Comparison of ENCODE assay signal across 10 mouse cellular contexts in genomic region chr3:89420421-89420820, GRCm38 (mm10). TPM values are rescaled to one million over a fixed set of nuclear protein-coding genes. Genes with fewer than 3 reads are reported as not detected.
DNase-seq lines count a peak whose midpoint lies in the region; ATAC-seq lines count a peak whose summit lies in the region.
"Had no signal": no experiment of that assay in that cellular context is flagged by ENCODE, and none has a peak within 500 bp of the region (broad histone marks: within the 10 kb centered on the region; RNA-seq: fewer than 3 reads in every experiment).

No protein-coding gene starts in this region.

- WGBS in forebrain, embryonic 11.5 days = 66% methylated on average over 2 of the region's 2 CpGs
- WGBS in forebrain, embryonic 15.5 days = 73% methylated on average over 2 of the region's 2 CpGs
- 36% methylated on average over 2 of the region's 2 CpGs for WGBS in lung, embryonic 15.5 days
- WGBS in intestine, embryonic 16.5 days = 57% methylated on average over 2 of the region's 2 CpGs
- WGBS in neural tube, embryonic 14.5 days = 39% methylated on average over 2 of the region's 2 CpGs

- no peak for ATAC-seq in forebrain, embryonic 11.5 days (replicated peaks; ENCODE audit: low FRiP score)
- no peak for ATAC-seq in forebrain, embryonic 15.5 days (replicated peaks)
- no peak for ATAC-seq in lung, embryonic 15.5 days (ENCODE audit: borderline replicate concordance, extremely low read depth, low FRiP score, low TSS enrichment)
- no peak for ATAC-seq in intestine, embryonic 16.5 days
- no peak for ATAC-seq in neural tube, embryonic 14.5 days (ENCODE audit: low read depth)

- H3K9ac ChIP-seq in forebrain, embryonic 11.5 days (ENCODE audit: low read length) = no peak overlapping the region
- no peak overlapping the region for H3K9ac ChIP-seq in forebrain, embryonic 15.5 days (replicated peaks)
- H3K9ac ChIP-seq in lung, embryonic 15.5 days = no peak overlapping the region
- peak overlapping the region; percentile 50 for H3K9ac ChIP-seq in intestine, embryonic 16.5 days (ENCODE audit: low read depth, low read length)
- no peak overlapping the region for H3K9ac ChIP-seq in neural tube, embryonic 14.5 days (replicated peaks; ENCODE audit: low read depth, low read length)

- H3K27me3 ChIP-seq in forebrain, embryonic 11.5 days (ENCODE audit: control insufficient read depth, insufficient read depth, low read length) = no peaks in the 10 kb centered on the region
- H3K27me3 ChIP-seq in forebrain, embryonic 15.5 days = no peaks in the 10 kb centered on the region
- no peaks in the 10 kb centered on the region for H3K27me3 ChIP-seq in lung, embryonic 15.5 days
- no peaks in the 10 kb centered on the region for H3K27me3 ChIP-seq in intestine, embryonic 16.5 days (replicated peaks; ENCODE audit: control insufficient read depth, insufficient read depth, low read length)
- no peaks in the 10 kb centered on the region for H3K27me3 ChIP-seq in neural tube, embryonic 14.5 days (ENCODE audit: control insufficient read depth, insufficient read depth, low read length)

- DNase-seq in forebrain, embryonic 11.5 days (ENCODE audit: low spot score) = no peak
- DNase-seq in lung, postnatal 10 days = no peak
- DNase-seq in left cerebral cortex, adult 8-10 months (ENCODE audit: low spot score in 2 of 2) = no peak
- no peak for DNase-seq in right cerebral cortex, postnatal 10 days (ENCODE audit: low spot score in 2 of 2)
- DNase-seq: adrenal gland, postnatal 36 days; B cell, adult 2 months had no signal

- H3K4me3 ChIP-seq in forebrain, embryonic 11.5 days (ENCODE audit: low read depth, low read length) = no peak overlapping the region
- no peak overlapping the region for H3K4me3 ChIP-seq in forebrain, embryonic 15.5 days
- H3K4me3 ChIP-seq in lung, embryonic 15.5 days = peak overlapping the region; percentile 52
- H3K4me3 ChIP-seq in intestine, embryonic 16.5 days (ENCODE audit: low read length) = peak overlapping the region; percentile 58; the same call in 1 of the 2 replicates
- H3K4me3 ChIP-seq in neural tube, embryonic 14.5 days (ENCODE audit: low read depth, low read length) = no peak overlapping the region

- 0 out of 2 replicates have a peak overlapping the region, but pooled peaks have one; percentile 18 for H3K27ac ChIP-seq in forebrain, embryonic 11.5 days (ENCODE audit: low read depth, low read length)
- no peak overlapping the region for H3K27ac ChIP-seq in forebrain, embryonic 15.5 days (replicated peaks)
- peak overlapping the region; percentile 100 for H3K27ac ChIP-seq in lung, embryonic 15.5 days
- peak overlapping the region; percentile 98 for H3K27ac ChIP-seq in intestine, embryonic 16.5 days (ENCODE audit: low read length)
- peak overlapping the region; percentile 52; the same call in 1 of the 2 replicates for H3K27ac ChIP-seq in neural tube, embryonic 14.5 days (ENCODE audit: low read depth, low read length)

- 0 out of 2 replicates have a peak overlapping the region, but pooled peaks have one; percentile 54 for H3K4me2 ChIP-seq in forebrain, embryonic 11.5 days (ENCODE audit: low read depth, low read length, severe bottlenecking)
- H3K4me2 ChIP-seq in forebrain, embryonic 15.5 days (replicated peaks) = no peak overlapping the region
- H3K4me2 ChIP-seq in lung, embryonic 15.5 days = peak overlapping the region; percentile 81
- peak overlapping the region; percentile 78 for H3K4me2 ChIP-seq in intestine, embryonic 16.5 days (ENCODE audit: low read depth, low read length)
- peak overlapping the region; percentile 54 for H3K4me2 ChIP-seq in neural tube, embryonic 14.5 days (ENCODE audit: low read depth, low read length)

- H3K4me1 ChIP-seq in forebrain, embryonic 11.5 days (replicated peaks; ENCODE audit: control insufficient read depth, insufficient read depth, low read length) = peaks cover 24% of the 10 kb centered on the region
- H3K4me1 ChIP-seq in forebrain, embryonic 15.5 days = peaks cover 43% of the 10 kb centered on the region
- peaks cover 44% of the 10 kb centered on the region for H3K4me1 ChIP-seq in lung, embryonic 15.5 days
- peaks cover 47% of the 10 kb centered on the region for H3K4me1 ChIP-seq in intestine, embryonic 16.5 days (ENCODE audit: control insufficient read depth, insufficient read depth, low read length)
- H3K4me1 ChIP-seq in neural tube, embryonic 14.5 days (ENCODE audit: control insufficient read depth, insufficient read depth, low read length) = peaks cover 23% of the 10 kb centered on the region

- peaks cover 5% of the 10 kb centered on the region for H3K36me3 ChIP-seq in forebrain, embryonic 11.5 days (ENCODE audit: control insufficient read depth, insufficient read depth, low read length)
- 0 out of 2 replicates have a peak, but pooled peaks cover 5% of the 10 kb centered on the region for H3K36me3 ChIP-seq in forebrain, embryonic 15.5 days
- H3K36me3 ChIP-seq in lung, embryonic 15.5 days = peaks cover 32% of the 10 kb centered on the region
- H3K36me3 ChIP-seq in intestine, embryonic 16.5 days (ENCODE audit: control insufficient read depth, insufficient read depth, low read length) = peaks cover 10% of the 10 kb centered on the region
- 0 out of 2 replicates have a peak, but pooled peaks cover 3% of the 10 kb centered on the region for H3K36me3 ChIP-seq in neural tube, embryonic 14.5 days (ENCODE audit: control insufficient read depth, insufficient read depth, low read length)

- no peaks in the 10 kb centered on the region for H3K9me3 ChIP-seq in forebrain, embryonic 11.5 days (ENCODE audit: control insufficient read depth, low read length)
- H3K9me3 ChIP-seq in forebrain, embryonic 15.5 days = no peaks in the 10 kb centered on the region
- H3K9me3 ChIP-seq in lung, embryonic 15.5 days = no peaks in the 10 kb centered on the region
- no peaks in the 10 kb centered on the region for H3K9me3 ChIP-seq in intestine, embryonic 16.5 days (ENCODE audit: control insufficient read depth, low read length)
- H3K9me3 ChIP-seq in neural tube, embryonic 14.5 days (ENCODE audit: control insufficient read depth, low read length) = no peaks in the 10 kb centered on the region

RNA-seq across cellular contexts. Expression of gene Shc1, which starts 2.2 kb away (rescaled TPM):
- 30.9 and 31.6 TPM in 2 replicates for polyA plus RNA-seq in forebrain, embryonic 11.5 days (2014; fragmentation: Nextera tagmentation; extraction: Ambion mirVana)
- 14.3 and 15.8 TPM in 2 replicates for polyA plus RNA-seq in forebrain, embryonic 15.5 days (2015; fragmentation: Nextera tagmentation; extraction: Ambion mirVana)
- 108 and 111 TPM in 2 replicates for polyA plus RNA-seq in lung, embryonic 15.5 days (2015; fragmentation: Nextera tagmentation; extraction: Ambion mirVana)
- polyA plus RNA-seq in intestine, embryonic 16.5 days (2015; fragmentation: Nextera tagmentation; extraction: Ambion mirVana) = 85.4 and 89.1 TPM in 2 replicates
- polyA plus RNA-seq in neural tube, embryonic 14.5 days (2014; fragmentation: Nextera tagmentation; extraction: Ambion mirVana) = 4.1 and 18.9 TPM in 2 replicates
- total RNA-seq in left cerebral cortex, adult 8-10 months (2022) = 10 to 100 TPM; 15.1 to 18.7 (median 17.3) TPM

RNA-seq across cellular contexts. Expression of gene Cks1b, which starts 2.2 kb away (rescaled TPM):
- polyA plus RNA-seq in forebrain, embryonic 11.5 days (2014; fragmentation: Nextera tagmentation; extraction: Ambion mirVana) = 491 and 495 TPM in 2 replicates
- polyA plus RNA-seq in forebrain, embryonic 15.5 days (2015; fragmentation: Nextera tagmentation; extraction: Ambion mirVana) = 165 and 196 TPM in 2 replicates
- polyA plus RNA-seq in lung, embryonic 15.5 days (2015; fragmentation: Nextera tagmentation; extraction: Ambion mirVana) = 556 and 595 TPM in 2 replicates
- polyA plus RNA-seq in intestine, embryonic 16.5 days (2015; fragmentation: Nextera tagmentation; extraction: Ambion mirVana) = 269 and 311 TPM in 2 replicates
- polyA plus RNA-seq in neural tube, embryonic 14.5 days (2014; fragmentation: Nextera tagmentation; extraction: Ambion mirVana) = 72.0 and 85.4 TPM in 2 replicates
- total RNA-seq in left cerebral cortex, adult 8-10 months (2022) = 1 to 10 TPM; 2.4 to 3.5 (median 2.8) TPM

RNA-seq across cellular contexts. Expression of gene Flad1, which starts 8.8 kb away (rescaled TPM):
- 28.5 and 31.9 TPM in 2 replicates for polyA plus RNA-seq in forebrain, embryonic 11.5 days (2014; fragmentation: Nextera tagmentation; extraction: Ambion mirVana)
- 42.0 and 42.3 TPM in 2 replicates for polyA plus RNA-seq in forebrain, embryonic 15.5 days (2015; fragmentation: Nextera tagmentation; extraction: Ambion mirVana)
- polyA plus RNA-seq in lung, embryonic 15.5 days (2015; fragmentation: Nextera tagmentation; extraction: Ambion mirVana) = 21.3 and 23.1 TPM in 2 replicates
- polyA plus RNA-seq in intestine, embryonic 16.5 days (2015; fragmentation: Nextera tagmentation; extraction: Ambion mirVana) = 44.5 and 53.2 TPM in 2 replicates
- polyA plus RNA-seq in neural tube, embryonic 14.5 days (2014; fragmentation: Nextera tagmentation; extraction: Ambion mirVana) = 29.5 and 30.8 TPM in 2 replicates
- 10 to 100 TPM; 30.8 to 39.9 (median 35.6) TPM for total RNA-seq in left cerebral cortex, adult 8-10 months (2022)

RNA-seq across cellular contexts. Expression of gene Pygo2, which starts 9.6 kb away (rescaled TPM):
- polyA plus RNA-seq in forebrain, embryonic 11.5 days (2014; fragmentation: Nextera tagmentation; extraction: Ambion mirVana) = 53.9 and 60.6 TPM in 2 replicates
- 39.4 and 41.5 TPM in 2 replicates for polyA plus RNA-seq in forebrain, embryonic 15.5 days (2015; fragmentation: Nextera tagmentation; extraction: Ambion mirVana)
- 40.6 and 41.1 TPM in 2 replicates for polyA plus RNA-seq in lung, embryonic 15.5 days (2015; fragmentation: Nextera tagmentation; extraction: Ambion mirVana)
- polyA plus RNA-seq in intestine, embryonic 16.5 days (2015; fragmentation: Nextera tagmentation; extraction: Ambion mirVana) = 24.8 and 25.7 TPM in 2 replicates
- polyA plus RNA-seq in neural tube, embryonic 14.5 days (2014; fragmentation: Nextera tagmentation; extraction: Ambion mirVana) = 39.8 and 50.3 TPM in 2 replicates
- 10 to 100 TPM; 44.0 to 57.4 (median 48.8) TPM for total RNA-seq in left cerebral cortex, adult 8-10 months (2022)

RNA-seq across cellular contexts. Expression of gene Pbxip1, which starts 16.1 kb away (rescaled TPM):
- 9.1 and 10.0 TPM in 2 replicates for polyA plus RNA-seq in forebrain, embryonic 11.5 days (2014; fragmentation: Nextera tagmentation; extraction: Ambion mirVana)
- polyA plus RNA-seq in forebrain, embryonic 15.5 days (2015; fragmentation: Nextera tagmentation; extraction: Ambion mirVana) = 12.1 and 15.1 TPM in 2 replicates
- polyA plus RNA-seq in lung, embryonic 15.5 days (2015; fragmentation: Nextera tagmentation; extraction: Ambion mirVana) = 32.6 and 35.0 TPM in 2 replicates
- polyA plus RNA-seq in intestine, embryonic 16.5 days (2015; fragmentation: Nextera tagmentation; extraction: Ambion mirVana) = 45.1 and 46.6 TPM in 2 replicates
- 8.2 and 9.6 TPM in 2 replicates for polyA plus RNA-seq in neural tube, embryonic 14.5 days (2014; fragmentation: Nextera tagmentation; extraction: Ambion mirVana)
- 10 to 100 TPM; 33.6 to 51.4 (median 41.9) TPM for total RNA-seq in left cerebral cortex, adult 8-10 months (2022)

Comparison
In these comparisons a context has a peak if more than half of its experiments do, and no peak if none do; other contexts are left out.
1. H3K4me3 ChIP-seq: peak in lung, embryonic 15.5 days (single experiment) and intestine, embryonic 16.5 days (single experiment); none in forebrain, embryonic 11.5 days (single experiment), forebrain, embryonic 15.5 days (single experiment) and neural tube, embryonic 14.5 days (single experiment).